Mouse (Mus musculus): ENCODE measurements around the gene Rtn4rl1.

DNA sequence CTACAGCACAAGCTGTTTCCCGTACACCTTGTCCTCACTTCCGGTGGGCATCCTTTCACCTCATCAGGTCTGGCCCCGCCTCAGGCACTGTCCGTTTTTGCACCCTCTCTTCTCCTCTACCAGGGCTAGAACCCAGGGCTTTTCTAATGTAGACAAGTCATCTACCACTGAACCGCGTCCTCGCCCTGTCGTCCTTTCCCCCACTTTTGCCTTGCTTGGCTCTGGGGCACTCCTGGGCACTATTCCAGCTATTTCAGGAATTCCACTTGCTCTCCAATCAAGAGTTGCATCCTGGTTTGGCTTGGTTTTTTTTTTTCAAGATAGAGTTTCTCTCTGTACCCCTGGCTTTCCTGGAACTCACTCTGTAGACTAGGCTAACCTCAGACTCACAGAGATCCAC is 53.0 kb downstream of the Rtn4rl1 start:
- TF ChIP-seq CTCF (IDR thresholded peaks at IDR 0.05; ENCODE audit: low read depth, low read length) (no peak), POLR2A (IDR thresholded peaks at IDR 0.05; ENCODE audit: insufficient read depth, low read length) (no peak)
